Mouse (Mus musculus): ENCODE measurements at regions not wholly inside any gene's neighbourhood (a gene's known extent, or its start where the extent isn't known, plus 50 kb on each side); places are given as distances from the start of the nearest gene placed in this dataset.

DNA sequence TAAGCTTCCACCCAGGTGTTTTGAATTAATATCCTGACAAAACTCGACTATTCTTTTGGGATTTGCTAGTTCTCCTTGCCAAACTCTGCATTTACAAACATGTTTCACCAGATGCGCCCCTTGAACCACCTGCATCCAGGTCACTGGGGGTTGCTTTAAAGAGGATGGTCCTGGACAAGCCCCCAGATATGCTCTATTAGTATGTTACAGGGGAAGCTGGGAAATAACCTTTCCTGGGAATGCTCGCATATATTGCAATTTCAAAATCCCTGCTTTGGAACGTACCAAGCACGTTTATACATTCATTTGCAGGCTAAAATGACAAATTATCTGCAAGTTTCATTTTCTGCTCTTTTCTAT is 205.2 kb upstream of the Xrcc4 start:
- Histone ChIP-seq H3K4me2 (replicated peaks) (no peak overlapping the region), H3K27me3 (0 out of 2 replicates have a peak, but pooled peaks cover 2% of the 10 kb centered on the region), H3K4me1 (peaks cover 6% of the 10 kb centered on the region; the same call in 1 of the 2 replicates), H3K27ac (no peak overlapping the region), H3K36me3 (no peaks in the 10 kb centered on the region), H3K9ac (no peak overlapping the region), H3K9me3 (replicated peaks) (no peaks in the 10 kb centered on the region), H3K4me3 (no peak overlapping the region)
- WGBS: 71% methylated on average over 5 of the region's 5 CpGs
- 0 out of 2 replicates have a peak, but pooled peaks have one; percentile 29 for ATAC-seq (ENCODE audit: low FRiP score)

DNA sequence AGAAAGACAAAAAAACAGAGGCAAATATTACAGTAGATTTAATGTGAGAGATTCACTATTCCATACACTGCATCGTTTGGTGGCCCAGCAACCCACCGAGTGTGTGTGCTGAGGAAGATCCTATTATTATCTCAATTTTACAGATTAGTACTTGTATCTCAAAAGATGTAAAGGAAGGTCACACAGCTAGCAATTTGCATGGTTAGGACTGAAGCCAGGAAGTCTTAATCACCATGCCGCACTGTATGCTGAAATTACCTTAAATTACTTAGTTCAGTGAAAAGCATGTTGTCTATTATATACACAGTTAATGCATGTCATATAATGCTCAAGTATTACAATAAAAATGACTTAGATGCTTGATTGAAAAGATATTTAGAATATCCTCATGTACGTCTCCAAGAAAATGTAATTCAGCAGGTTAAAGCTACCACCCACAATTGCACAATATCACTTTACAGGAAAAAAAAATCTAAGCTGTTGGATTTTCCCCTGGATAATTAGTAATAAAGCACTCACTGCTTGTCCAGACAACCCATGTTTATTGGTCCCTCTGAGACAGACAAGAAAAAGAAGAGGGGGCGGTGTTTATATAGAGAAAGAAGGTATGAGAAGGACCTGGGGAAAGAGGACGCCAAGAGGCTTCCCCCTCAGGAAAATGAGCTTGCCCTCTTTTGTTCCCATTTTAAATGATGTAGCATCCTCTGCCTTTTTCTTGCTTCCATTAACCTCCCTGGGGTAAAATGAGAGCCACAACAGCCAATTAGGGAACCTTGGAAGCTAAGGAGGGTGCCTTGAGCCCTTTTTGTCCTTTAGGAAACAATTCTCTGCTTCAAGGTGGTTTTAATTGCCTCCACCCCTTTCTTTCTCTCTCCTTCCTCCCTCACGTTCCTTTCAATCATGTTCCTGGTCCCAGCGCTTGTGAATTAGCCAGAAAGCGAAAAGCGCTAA is 204.6 kb upstream of the Xrcc4 start:
- peak; percentile 43 for ATAC-seq (ENCODE audit: low FRiP score)
- no peak overlapping the region for H3K27ac ChIP-seq

DNA sequence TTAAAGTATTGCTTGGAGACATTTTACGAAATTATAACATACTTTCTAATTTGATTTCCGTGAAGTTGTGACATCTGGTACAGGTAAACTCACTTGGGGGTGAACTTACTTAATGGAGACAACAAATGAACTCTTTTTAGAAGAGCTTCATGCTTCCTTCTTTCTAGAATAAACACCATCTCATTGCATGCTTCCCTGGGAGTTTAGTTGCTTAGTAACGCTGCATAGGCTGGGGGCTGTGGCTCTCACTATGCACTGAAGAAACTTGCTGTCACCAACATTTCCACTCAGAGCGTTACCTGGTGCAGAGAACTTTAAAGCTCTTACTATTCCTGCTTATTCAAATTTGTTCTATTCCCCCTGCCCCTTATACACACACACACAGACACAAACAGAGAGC is 203.5 kb upstream of the Xrcc4 start:
- WGBS: 51% methylated on average over 4 of the region's 4 CpGs
- ATAC-seq (ENCODE audit: low FRiP score): no peak
- no peak overlapping the region for H3K9ac ChIP-seq

More for the DNA sequence above, 204.6 kb upstream of the Xrcc4 start:
- WGBS: 63% methylated on average over 10 of the region's 10 CpGs
- Histone ChIP-seq H3K4me2 (replicated peaks) (no peak overlapping the region), H3K27me3 (0 out of 2 replicates have a peak, but pooled peaks cover 2% of the 10 kb centered on the region), H3K4me1 (peaks cover 6% of the 10 kb centered on the region; the same call in 1 of the 2 replicates), H3K9me3 (replicated peaks) (no peaks in the 10 kb centered on the region), H3K9ac (no peak overlapping the region), H3K36me3 (no peaks in the 10 kb centered on the region), H3K4me3 (no peak overlapping the region)

GRCm38 (mm10) chr13:90292124-90292523 is 202.7 kb upstream of the Xrcc4 start:
- WGBS: 59% methylated on average over 1 of the region's 1 CpGs
- ATAC-seq (ENCODE audit: low FRiP score): no peak
- no peak overlapping the region for H3K4me2 ChIP-seq (replicated peaks)
- no peak overlapping the region for H3K9ac ChIP-seq
- peaks cover 6% of the 10 kb centered on the region; the same call in 1 of the 2 replicates for H3K4me1 ChIP-seq
- H3K4me3 ChIP-seq: no peak overlapping the region
- no peak overlapping the region for H3K27ac ChIP-seq
- no peaks in the 10 kb centered on the region for H3K9me3 ChIP-seq (replicated peaks)
- H3K36me3 ChIP-seq: no peaks in the 10 kb centered on the region
- 0 out of 2 replicates have a peak, but pooled peaks cover 2% of the 10 kb centered on the region for H3K27me3 ChIP-seq

More for the DNA sequence above, 203.5 kb upstream of the Xrcc4 start:
- Histone ChIP-seq H3K9me3 (replicated peaks) (no peaks in the 10 kb centered on the region), H3K4me1 (peaks cover 6% of the 10 kb centered on the region; the same call in 1 of the 2 replicates), H3K4me2 (replicated peaks) (no peak overlapping the region), H3K4me3 (no peak overlapping the region), H3K27ac (no peak overlapping the region), H3K27me3 (0 out of 2 replicates have a peak, but pooled peaks cover 2% of the 10 kb centered on the region), H3K36me3 (no peaks in the 10 kb centered on the region)

- H3K9ac ChIP-seq: no peak overlapping the region
- no peaks in the 10 kb centered on the region for H3K36me3 ChIP-seq
- peaks cover 4% of the 10 kb centered on the region; the same call in 1 of the 2 replicates for H3K4me1 ChIP-seq
- H3K4me2 ChIP-seq (replicated peaks): no peak overlapping the region
- ATAC-seq (ENCODE audit: low FRiP score): no peak
- no peak overlapping the region for H3K27ac ChIP-seq
- H3K4me3 ChIP-seq: no peak overlapping the region
- H3K9me3 ChIP-seq (replicated peaks): no peaks in the 10 kb centered on the region
- H3K27me3 ChIP-seq: no peaks in the 10 kb centered on the region
Measured at GRCm38 (mm10) chr13:90280976-90281375, 191.6 kb upstream of the Xrcc4 start.

DNA sequence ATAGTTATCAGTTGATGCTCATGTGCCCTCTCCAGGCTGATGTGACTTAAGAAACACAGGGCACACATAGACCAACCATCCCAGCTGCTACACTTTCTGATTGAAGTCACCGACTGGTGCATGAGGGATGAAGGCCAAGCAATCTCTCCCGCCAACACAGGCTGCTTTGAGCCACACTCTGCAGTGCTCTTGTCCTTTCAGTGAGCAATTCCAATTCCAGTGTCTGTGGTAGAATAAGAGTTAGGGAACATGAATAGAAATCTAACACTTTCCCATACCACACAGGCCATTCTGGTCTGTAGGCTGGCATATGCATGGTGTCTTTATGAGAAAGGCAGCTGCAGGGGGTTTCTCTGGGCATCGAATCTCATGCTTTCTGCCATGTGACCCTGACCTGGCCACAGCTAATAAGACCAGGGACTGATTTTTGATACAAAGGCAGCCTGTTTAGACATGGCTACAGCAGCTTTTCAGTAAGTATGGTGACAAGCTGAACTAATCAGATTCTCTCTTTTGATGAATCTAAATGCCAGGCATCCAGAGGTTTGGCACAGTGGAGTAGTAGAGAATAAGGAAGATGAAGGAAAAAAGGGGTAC is 190.5 kb upstream of the Xrcc4 start:
- H3K4me2 ChIP-seq (replicated peaks): no peak overlapping the region
- no peak overlapping the region for H3K9ac ChIP-seq
- H3K27ac ChIP-seq: no peak overlapping the region
- no peaks in the 10 kb centered on the region for H3K36me3 ChIP-seq
- H3K9me3 ChIP-seq (replicated peaks): no peaks in the 10 kb centered on the region
- peak; percentile 54 for ATAC-seq (ENCODE audit: low FRiP score)
- 50% methylated on average over 3 of the region's 3 CpGs for WGBS
- peaks cover 4% of the 10 kb centered on the region; the same call in 1 of the 2 replicates for H3K4me1 ChIP-seq
- H3K4me3 ChIP-seq: no peak overlapping the region
- no peaks in the 10 kb centered on the region for H3K27me3 ChIP-seq

GRCm38 (mm10) chr13:90279355-90279754 is 189.9 kb upstream of the Xrcc4 start:
- ATAC-seq (ENCODE audit: low FRiP score): no peak
- no peak overlapping the region for H3K27ac ChIP-seq

DNA sequence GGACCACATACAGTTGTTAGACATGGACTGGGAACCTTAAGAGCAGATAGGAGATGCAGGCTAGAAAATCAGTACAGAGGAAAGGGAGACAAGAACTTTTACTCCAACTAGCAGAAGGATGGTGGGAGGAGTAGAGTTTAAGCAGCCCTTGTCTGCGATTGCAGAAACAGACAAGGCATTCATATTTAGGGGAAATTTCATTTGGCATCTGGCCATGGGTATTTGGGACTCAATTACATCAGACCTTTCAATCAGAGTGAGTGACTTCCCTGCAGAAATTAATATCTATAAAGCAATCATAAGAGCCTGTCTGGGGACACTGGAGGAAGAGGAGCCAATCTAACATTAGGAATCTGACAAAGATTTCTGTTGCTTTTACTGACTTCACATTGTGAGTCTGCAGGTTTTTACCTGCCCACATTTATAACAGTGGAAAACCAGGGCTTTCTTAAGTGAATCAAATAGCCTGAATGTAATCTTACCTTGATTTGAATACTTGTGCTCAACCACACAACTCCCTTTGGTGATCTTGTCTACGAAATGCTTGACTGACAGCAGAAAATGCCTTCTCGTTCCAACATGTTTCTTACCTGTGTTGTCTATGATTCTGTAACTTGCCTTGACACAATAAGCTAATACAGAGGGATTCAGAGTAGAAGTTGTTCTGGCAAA is 169.8 kb upstream of the Xrcc4 start:
- Histone ChIP-seq H3K36me3 (no peaks in the 10 kb centered on the region), H3K4me2 (replicated peaks) (no peak overlapping the region), H3K4me1 (no peaks in the 10 kb centered on the region), H3K9me3 (replicated peaks) (no peaks in the 10 kb centered on the region), H3K27ac (no peak overlapping the region), H3K9ac (no peak overlapping the region), H3K4me3 (no peak overlapping the region), H3K27me3 (no peaks in the 10 kb centered on the region)
- 83% methylated on average over 3 of the region's 3 CpGs for WGBS
- no peak for ATAC-seq (ENCODE audit: low FRiP score)

More at GRCm38 (mm10) chr13:90279355-90279754, 189.9 kb upstream of the Xrcc4 start:
- H3K4me2 ChIP-seq (replicated peaks): no peak overlapping the region
- H3K4me1 ChIP-seq: peaks cover 4% of the 10 kb centered on the region; the same call in 1 of the 2 replicates
- no peaks in the 10 kb centered on the region for H3K36me3 ChIP-seq
- no peaks in the 10 kb centered on the region for H3K9me3 ChIP-seq (replicated peaks)
- H3K9ac ChIP-seq: no peak overlapping the region
- H3K4me3 ChIP-seq: no peak overlapping the region
- no peaks in the 10 kb centered on the region for H3K27me3 ChIP-seq

DNA sequence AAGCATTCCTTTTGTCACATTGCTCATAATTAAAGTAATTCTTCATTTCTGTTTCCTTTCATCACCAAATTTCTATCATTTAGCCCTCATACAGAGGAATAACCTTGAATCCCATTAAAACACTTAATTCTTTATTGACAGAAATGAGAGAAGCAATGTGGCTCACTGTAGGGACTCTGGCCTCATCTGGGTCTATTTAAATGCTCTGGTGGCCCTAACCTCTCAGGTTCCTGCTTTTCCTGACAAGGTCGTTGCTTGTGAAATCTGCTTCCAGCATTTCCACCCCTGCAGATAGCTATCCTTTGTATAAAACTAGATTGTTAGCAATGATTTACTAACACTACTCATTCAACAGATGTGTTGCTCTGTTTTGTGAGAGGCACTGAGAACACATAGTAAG is 163.6 kb upstream of the Xrcc4 start:
- Histone ChIP-seq H3K9me3 (replicated peaks) (no peaks in the 10 kb centered on the region), H3K4me2 (replicated peaks) (no peak overlapping the region), H3K4me3 (no peak overlapping the region), H3K9ac (no peak overlapping the region), H3K27ac (no peak overlapping the region), H3K36me3 (no peaks in the 10 kb centered on the region), H3K4me1 (no peaks in the 10 kb centered on the region), H3K27me3 (no peaks in the 10 kb centered on the region)
- ATAC-seq (ENCODE audit: low FRiP score): no peak
- WGBS: 34% methylated on average over 1 of the region's 1 CpGs

DNA sequence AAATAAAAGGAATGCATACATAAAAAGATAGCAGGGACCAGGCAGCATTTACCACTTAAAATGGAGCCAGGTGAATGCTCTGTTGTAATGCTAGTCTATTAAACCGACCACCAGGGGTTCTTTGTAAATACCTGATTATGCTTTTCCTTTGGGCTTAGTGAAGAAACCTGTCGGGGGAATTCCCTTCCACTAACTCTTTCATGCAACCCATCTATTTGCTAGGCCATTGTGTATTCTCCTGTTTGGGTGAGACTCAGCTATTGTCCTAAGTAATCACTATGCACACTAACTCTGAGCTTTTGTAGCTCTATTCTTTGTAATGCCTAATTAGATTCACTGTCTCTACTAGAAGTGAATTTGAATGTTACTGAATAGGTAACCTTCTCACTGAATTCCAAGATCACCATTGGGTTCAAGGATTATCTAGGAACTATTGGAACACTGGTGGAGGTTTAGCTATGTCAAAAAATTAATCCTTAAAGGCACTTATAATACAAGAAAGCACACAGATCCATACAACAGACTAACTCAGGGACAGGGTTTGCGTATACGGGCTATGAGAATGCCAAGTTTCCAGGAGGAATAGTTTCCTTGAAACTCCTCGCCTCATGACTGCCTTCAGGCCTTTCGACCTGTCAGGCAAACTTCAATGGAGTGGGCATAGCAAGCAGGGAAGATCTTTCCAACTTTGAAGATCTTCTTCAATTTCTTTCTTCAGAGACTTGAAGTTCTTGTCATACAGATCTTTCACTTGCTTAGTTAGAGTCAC is 156.8 kb upstream of the Xrcc4 start:
- Histone ChIP-seq H3K4me3 (no peak overlapping the region), H3K9me3 (replicated peaks) (no peaks in the 10 kb centered on the region), H3K9ac (no peak overlapping the region), H3K36me3 (no peaks in the 10 kb centered on the region), H3K4me2 (replicated peaks) (no peak overlapping the region), H3K27ac (no peak overlapping the region), H3K4me1 (no peaks in the 10 kb centered on the region), H3K27me3 (no peaks in the 10 kb centered on the region)
- ATAC-seq (ENCODE audit: low FRiP score): no peak
- 85% methylated on average over 6 of the region's 6 CpGs for WGBS

GRCm38 (mm10) chr13:90238331-90238730 is 148.9 kb upstream of the Xrcc4 start:
- Histone ChIP-seq H3K9ac (no peak overlapping the region), H3K4me1 (no peaks in the 10 kb centered on the region), H3K36me3 (no peaks in the 10 kb centered on the region), H3K27ac (no peak overlapping the region; the same call in 1 of the 2 replicates), H3K9me3 (replicated peaks) (no peaks in the 10 kb centered on the region), H3K27me3 (no peaks in the 10 kb centered on the region), H3K4me3 (no peak overlapping the region), H3K4me2 (replicated peaks) (no peak overlapping the region)
- 44% methylated on average over 4 of the region's 4 CpGs for WGBS
- ATAC-seq (ENCODE audit: low FRiP score): no peak

Measured in hindbrain, embryonic 12.5 days (tissue).